Mouse (Mus musculus): Measurements from ENCODE around the gene 5730455P16Rik.
"Not testable (repeated sequence)": the region's sequence is repeated elsewhere in the genome, so short reads cannot be mapped to it uniquely, and the experiment has no call there.

5730455P16Rik gene

GRCm38 (mm10) chr11:80379184-80379583 is 1.4 kb upstream of the 5730455P16Rik start:
- in situ Hi-C loops (cut with MboI, MseI), result not testable (repeated sequence)

DNA sequence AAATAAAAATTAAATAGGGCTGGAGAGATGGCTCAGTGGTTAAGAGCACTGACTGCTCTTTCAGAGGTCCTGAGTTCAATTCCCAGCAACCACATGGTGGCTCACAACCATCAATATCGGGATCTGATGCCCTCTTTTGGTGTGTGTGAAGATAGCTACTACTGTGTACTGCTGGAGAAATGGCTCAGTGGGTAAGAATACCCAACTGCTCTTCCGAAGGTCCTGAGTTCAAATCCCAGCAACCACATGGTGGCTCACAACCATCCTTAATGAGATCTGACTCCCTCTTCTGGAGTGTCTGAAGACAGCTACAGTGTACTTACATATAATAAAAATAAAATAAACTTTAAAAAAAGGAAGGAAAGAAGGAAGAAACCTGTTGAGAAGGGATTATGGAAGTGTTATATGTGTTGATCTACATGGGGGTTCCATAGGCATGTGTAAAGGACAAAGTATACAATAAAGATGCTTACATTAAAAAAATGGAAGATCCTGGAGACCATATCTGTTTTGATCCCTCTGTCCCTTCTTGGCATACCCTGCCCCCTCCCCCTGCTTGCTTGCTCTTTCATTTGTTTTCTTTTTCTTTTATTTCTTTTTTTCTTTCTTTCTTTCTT is 726 bp upstream of the 5730455P16Rik start:
- in situ Hi-C loops (cut with MboI, MseI), result not testable (repeated sequence)

- in situ Hi-C loops (cut with MboI, MseI), result no loop called here
Observed at GRCm38 (mm10) chr11:80376651-80377050, 1.2 kb downstream of the 5730455P16Rik start.

- in situ Hi-C loops (cut with MboI, MseI), result no loop called here
Observed at GRCm38 (mm10) chr11:80368949-80369348, 8.9 kb downstream of the 5730455P16Rik start.

GRCm38 (mm10) chr11:80354832-80355231 is 23.0 kb downstream of the 5730455P16Rik start:
- in situ Hi-C loops (cut with MboI, MseI), result loop anchor here (5.0 kb wide), 1 partner anchor 73 kb away; no protein-coding TSS in a partner anchor

- in situ Hi-C loops (cut with MboI, MseI), result loop anchor here (5.0 kb wide), 1 partner anchor 70 kb away; no protein-coding TSS in a partner anchor
Observed at GRCm38 (mm10) chr11:80351832-80352430, 25.9 kb downstream of the 5730455P16Rik start.

GRCm38 (mm10) chr11:80342482-80342881 is 35.4 kb downstream of the 5730455P16Rik start:
- in situ Hi-C loops (cut with MboI, MseI), result no loop called here

GRCm38 (mm10) chr11:80336351-80336730 is 41.5 kb downstream of the 5730455P16Rik start:
- in situ Hi-C loops (cut with MboI, MseI), result no loop called here

- in situ Hi-C loops (cut with MboI, MseI), result no loop called here
Observed at GRCm38 (mm10) chr11:80335609-80336350, 42.1 kb downstream of the 5730455P16Rik start.

DNA sequence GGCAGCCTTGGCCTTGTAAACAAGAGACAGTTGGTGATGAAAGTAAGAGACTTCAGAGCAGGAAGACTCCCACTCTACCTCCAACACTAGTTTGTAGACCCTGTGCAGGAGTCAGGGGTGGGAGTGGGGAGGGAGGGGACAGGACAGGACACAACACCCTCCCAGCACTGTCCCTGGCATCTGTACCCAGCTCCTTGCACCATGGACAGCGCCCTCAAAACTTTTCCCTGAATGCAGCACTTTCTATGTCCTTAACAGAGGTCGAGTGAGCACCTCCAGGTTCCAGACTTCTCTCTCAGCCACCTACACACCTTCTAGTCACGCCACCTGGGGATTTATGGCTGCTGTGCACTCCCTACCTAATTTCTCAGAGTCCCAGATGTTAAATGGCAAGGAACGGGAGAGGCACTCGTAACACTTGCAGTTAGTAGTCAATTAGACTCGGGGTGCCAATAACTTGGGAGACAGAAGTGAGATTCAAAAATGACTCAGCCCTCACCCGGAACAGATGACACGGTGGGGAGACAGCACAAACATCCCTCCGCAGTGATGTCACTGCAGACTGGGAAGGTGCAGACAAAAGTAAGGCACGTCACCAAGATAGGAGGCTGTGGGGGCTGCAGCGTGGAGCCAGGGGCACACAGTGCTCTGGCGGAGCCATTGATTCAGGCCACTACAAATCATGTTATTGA is 45.0 kb downstream of the 5730455P16Rik start:
- in situ Hi-C loops (cut with MboI, MseI), result no loop called here

DNA sequence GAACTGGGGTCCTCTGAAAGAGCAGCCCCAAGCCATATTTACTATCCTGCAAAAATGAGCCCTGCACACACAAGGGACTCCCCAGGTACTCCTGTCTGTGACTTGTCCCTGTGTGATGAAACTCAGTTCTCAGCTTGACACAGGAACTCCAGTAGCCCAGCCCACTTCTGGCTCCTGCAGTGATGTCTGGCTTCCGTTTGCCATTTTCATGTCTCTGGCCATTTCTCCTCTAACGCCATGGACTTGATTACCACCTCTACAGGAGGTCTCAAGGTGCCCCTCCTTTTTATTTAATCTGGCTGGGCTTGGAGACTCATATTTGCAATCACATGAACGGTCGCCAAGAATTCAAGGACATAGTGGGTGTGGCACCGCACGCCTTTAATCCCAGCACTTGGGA is 53.2 kb downstream of the 5730455P16Rik start:
- in situ Hi-C loops (cut with MboI, MseI), result no loop called here

DNA sequence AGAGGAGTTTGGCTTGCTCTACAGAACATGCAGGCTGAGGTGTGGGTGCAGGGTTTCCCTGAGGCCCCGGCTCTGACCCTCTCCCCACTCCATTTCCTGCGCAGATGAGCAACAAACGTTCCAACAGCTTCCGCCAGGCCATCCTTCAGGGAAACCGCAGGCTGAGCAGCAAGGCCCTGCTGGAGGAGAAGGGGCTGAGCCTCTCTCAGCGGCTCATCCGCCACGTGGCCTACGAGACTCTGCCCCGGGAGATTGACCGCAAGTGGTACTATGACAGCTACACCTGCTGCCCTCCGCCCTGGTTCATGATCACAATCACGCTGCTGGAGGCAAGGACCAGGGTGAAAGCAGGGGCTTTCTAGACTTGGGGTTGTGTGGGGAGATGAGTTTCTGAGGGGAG is 54.6 kb downstream of the 5730455P16Rik start:
- in situ Hi-C loops (cut with MboI, MseI), result no loop called here

GRCm38 (mm10) chr11:80315743-80316639 is 61.8 kb downstream of the 5730455P16Rik start:
- in situ Hi-C loops (cut with MboI, MseI), result no loop called here

GRCm38 (mm10) chr11:80313944-80314343 is 63.9 kb downstream of the 5730455P16Rik start:
- in situ Hi-C loops (cut with MboI, MseI), result no loop called here

DNA sequence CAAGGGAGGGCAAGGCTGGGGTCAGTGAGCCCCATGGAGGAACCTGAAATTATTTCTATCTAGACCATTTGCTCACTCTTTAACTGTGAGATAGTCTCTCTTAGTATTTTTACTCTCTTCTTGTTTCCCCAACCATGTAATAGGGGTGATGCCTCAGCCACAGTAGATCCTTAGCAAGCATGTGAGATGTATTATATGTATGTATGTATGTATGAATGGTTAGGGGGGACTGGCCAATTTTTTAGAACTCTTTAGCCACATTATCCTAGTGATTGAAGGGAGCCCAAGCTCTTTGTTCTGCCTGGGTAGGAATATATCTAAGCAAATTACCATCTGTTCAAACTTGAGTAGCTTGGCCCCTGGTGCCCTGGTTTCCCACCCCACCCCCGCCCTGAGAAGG is 64.4 kb downstream of the 5730455P16Rik start:
- in situ Hi-C loops (cut with MboI, MseI), result no loop called here

GRCm38 (mm10) chr11:80312565-80312964 is 65.3 kb downstream of the 5730455P16Rik start:
- in situ Hi-C loops (cut with MboI, MseI), result no loop called here

- in situ Hi-C loops (cut with MboI, MseI), result no loop called here
Observed at GRCm38 (mm10) chr11:80312049-80312448, 65.8 kb downstream of the 5730455P16Rik start.

DNA sequence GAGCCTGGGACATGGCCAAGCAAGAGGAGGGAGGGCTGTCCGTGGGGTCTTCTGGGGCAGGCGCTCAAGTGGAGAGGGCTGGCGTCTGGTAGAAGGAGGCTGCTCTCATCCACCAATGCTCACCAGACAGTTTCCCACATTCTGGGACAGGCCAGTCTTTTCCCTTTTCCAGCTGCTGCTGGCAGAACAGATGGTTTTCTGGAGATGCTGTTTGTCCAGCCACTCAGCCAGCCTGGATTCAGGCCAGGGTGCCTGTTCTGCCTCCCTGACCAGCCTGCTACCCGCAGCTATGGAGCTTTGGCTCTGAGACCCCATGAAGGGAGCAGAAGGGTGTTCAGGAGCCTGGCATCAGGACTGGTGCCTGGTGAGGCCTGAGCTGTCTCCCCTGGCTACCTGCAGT is 66.6 kb downstream of the 5730455P16Rik start:
- in situ Hi-C loops (cut with MboI, MseI), result no loop called here

All from regulatory T cell (primary cell).